Mouse (Mus musculus) layer of hippocampus, adult 6 months (tissue): ENCODE results near the gene Gm35134. TPM values are rescaled to one million over a fixed set of nuclear protein-coding genes. Genes with fewer than 3 reads are reported as not detected.

Source experiments
- long read RNA-seq, 2 experiments: library from polyadenylated mRNA; unstranded; transcript quantifications; one replicate each; pipeline ENCODE4 v2.0.0; 2019 to 2020
- polyA plus RNA-seq: library from polyadenylated mRNA; unstranded; fragments of <200 nt; fragmentation: Nextera tagmentation; gene quantifications from 2 replicates; pipeline ENCODE4 v1.2.3, GENCODE M21; 2021

The Gm35134 gene
- polyA plus RNA-seq = not detected in 2 replicates
- long read RNA-seq, experiment 1 = 0 reads
- long read RNA-seq, experiment 2 = 0 reads

GRCm38 (mm10) chrY:19112707-19113106, at the start of gene Gm35134:
TSS of gene Gm35134 (plus strand) at chrY:19113007.

